Mouse (Mus musculus) c-Kit-negative CD71-positive TER-119-positive erythroid progenitor cells, embryonic 14.5 days (primary cell): ENCODE measurements around the gene Slf2.
A peak's percentile ranks its signal among the peaks of the same experiment; 100 is the strongest.

ENCODE experiments used
- DNase-seq: peaks from one replicate; pipeline ENCODE4 v3.0.0-alpha.2; 2013; ENCODE audit warnings: low read depth, low spot score

The Slf2 gene

GRCm38 (mm10) chr19:44908836-44909460 is 22.0 kb upstream of the Slf2 start:
- no peak for DNase-seq

GRCm38 (mm10) chr19:44914481-44915249 is 16.3 kb upstream of the Slf2 start:
- no peak for DNase-seq

GRCm38 (mm10) chr19:44918171-44918570 is 12.8 kb upstream of the Slf2 start:
- no peak for DNase-seq

- no peak for DNase-seq
These were observed 9.3 kb upstream of the Slf2 start for GRCm38 (mm10) chr19:44921466-44922139.

GRCm38 (mm10) chr19:44922521-44922920 is 8.4 kb upstream of the Slf2 start:
- DNase-seq, result no peak

GRCm38 (mm10) chr19:44924699-44925098 is 6.3 kb upstream of the Slf2 start:
- no peak for DNase-seq

GRCm38 (mm10) chr19:44926781-44927180 is 4.2 kb upstream of the Slf2 start:
- no peak for DNase-seq

GRCm38 (mm10) chr19:44927250-44927649 is 3.7 kb upstream of the Slf2 start:
- DNase-seq, result no peak

GRCm38 (mm10) chr19:44928185-44928584 is 2.8 kb upstream of the Slf2 start:
- DNase-seq, result no peak

GRCm38 (mm10) chr19:44929251-44929650 is 1.7 kb upstream of the Slf2 start:
- DNase-seq, result no peak

GRCm38 (mm10) chr19:44929663-44930062 is 1.3 kb upstream of the Slf2 start:
- no peak for DNase-seq

- DNase-seq, result peak; percentile 4
These were observed 829 bp upstream of the Slf2 start for GRCm38 (mm10) chr19:44930122-44930521.

GRCm38 (mm10) chr19:44931454-44931759 is 456 bp downstream of the Slf2 start:
- peak; percentile 85 for DNase-seq

- DNase-seq, result peak; percentile 12
These were observed 1.1 kb downstream of the Slf2 start for GRCm38 (mm10) chr19:44932051-44932450.

- no peak for DNase-seq
These were observed 2.2 kb downstream of the Slf2 start for GRCm38 (mm10) chr19:44933136-44933535.

- DNase-seq, result no peak
These were observed 28.7 kb downstream of the Slf2 start for GRCm38 (mm10) chr19:44959633-44960032.

- no peak for DNase-seq
These were observed 35.0 kb downstream of the Slf2 start for GRCm38 (mm10) chr19:44965978-44966377.

- DNase-seq, result no peak
These were observed 37.4 kb downstream of the Slf2 start for GRCm38 (mm10) chr19:44968329-44968728.

- DNase-seq, result no peak
These were observed 45.7 kb downstream of the Slf2 start for GRCm38 (mm10) chr19:44976636-44977035.

- no peak for DNase-seq
These were observed 46.2 kb downstream of the Slf2 start for GRCm38 (mm10) chr19:44977148-44977547.

GRCm38 (mm10) chr19:44980787-44981186 is 49.8 kb downstream of the Slf2 start:
- no peak for DNase-seq

- DNase-seq, result no peak
These were observed 51.6 kb downstream of the Slf2 start for GRCm38 (mm10) chr19:44982477-44983115.
